Mouse (Mus musculus) ES-Bruce4 (cell line): ENCODE data around the gene Rnf222.

Experiments
- CTCF ChIP-seq: IDR thresholded peaks from one replicate; pipeline ENCODE4 v1.8.1; 2011; ENCODE audit warnings: low read depth, low read length
- POLR2A ChIP-seq: IDR thresholded peaks from one replicate; pipeline ENCODE4 v1.8.1; 2011; ENCODE audit warnings: low read length; ENCODE audit not compliant: insufficient read depth

GRCm38 (mm10) chr11:68900519-68901350, 12.4 kb downstream of the Rnf222 start:
- TF ChIP-seq CTCF (no peak), POLR2A (no peak)
